Mouse (Mus musculus): ENCODE data around the gene Gab2. TPM values are rescaled to one million over a fixed set of nuclear protein-coding genes. Genes with fewer than 3 reads are reported as not detected.
"Not testable (repeated sequence)": the region's sequence is repeated elsewhere in the genome, so short reads cannot be mapped to it uniquely, and the experiment has no call there.

Gene Gab2
- polyA plus RNA-seq, 1 experiment from 2014 or later, result 7.6 TPM

DNA sequence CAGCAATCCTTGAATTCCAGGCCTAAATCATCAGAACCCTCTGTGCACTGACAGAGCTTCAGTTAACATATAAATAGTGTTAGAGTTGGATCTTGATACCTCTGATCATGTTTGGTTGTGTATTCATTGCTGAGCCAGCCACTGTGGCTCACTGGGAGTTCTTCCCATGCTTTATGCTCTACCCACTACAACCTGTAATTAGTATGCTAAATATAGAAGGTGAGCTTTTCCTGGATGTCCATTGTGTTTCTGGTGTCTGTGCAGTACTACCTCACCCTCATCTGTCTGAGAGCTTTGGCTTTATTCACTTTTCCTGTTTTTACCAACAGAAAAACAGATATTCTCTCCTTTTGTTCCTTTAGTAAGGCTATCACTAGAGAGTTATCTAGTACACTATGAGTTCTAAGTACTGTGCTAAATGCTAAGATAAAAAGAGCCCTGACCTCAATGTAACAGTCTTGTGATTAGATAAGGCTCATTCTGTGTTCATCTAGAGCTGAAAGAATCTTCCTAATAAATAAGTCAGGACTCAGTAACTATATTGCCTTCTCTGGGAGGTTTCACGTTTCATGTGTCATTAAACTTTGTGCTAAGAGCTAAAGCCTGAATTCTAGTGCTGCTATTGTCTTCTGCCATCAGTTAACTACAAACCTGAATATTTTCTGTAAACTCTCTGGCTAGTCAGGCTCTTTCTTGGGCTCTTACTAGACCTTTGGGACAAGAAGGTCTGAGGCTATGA lies 127.6 kb downstream of the Gab2 start:
- DNase-seq (ENCODE audit: low spot score) (no peak), ATAC-seq (ENCODE audit: low read depth) (no peak)
- Histone ChIP-seq H3K27ac (replicated peaks; ENCODE audit: low read depth, low read length) (no peak overlapping the region), H3K27me3 (replicated peaks; ENCODE audit: control insufficient read depth, insufficient read depth, low read length) (no peaks in the 10 kb centered on the region), H3K4me1 (ENCODE audit: control insufficient read depth, insufficient read depth, low read length) (no peaks in the 10 kb centered on the region), H3K36me3 (ENCODE audit: control insufficient read depth, insufficient read depth, low read length) (no peaks in the 10 kb centered on the region), H3K9me3 (ENCODE audit: control insufficient read depth, low read length) (no peaks in the 10 kb centered on the region), H3K9ac (ENCODE audit: low read depth, low read length) (no peak overlapping the region), H3K4me2 (ENCODE audit: low read depth, low read length) (no peak overlapping the region), H3K4me3 (ENCODE audit: low read depth, low read length) (no peak overlapping the region)
- 61% methylated on average over 1 of the region's 1 CpGs for WGBS

DNA sequence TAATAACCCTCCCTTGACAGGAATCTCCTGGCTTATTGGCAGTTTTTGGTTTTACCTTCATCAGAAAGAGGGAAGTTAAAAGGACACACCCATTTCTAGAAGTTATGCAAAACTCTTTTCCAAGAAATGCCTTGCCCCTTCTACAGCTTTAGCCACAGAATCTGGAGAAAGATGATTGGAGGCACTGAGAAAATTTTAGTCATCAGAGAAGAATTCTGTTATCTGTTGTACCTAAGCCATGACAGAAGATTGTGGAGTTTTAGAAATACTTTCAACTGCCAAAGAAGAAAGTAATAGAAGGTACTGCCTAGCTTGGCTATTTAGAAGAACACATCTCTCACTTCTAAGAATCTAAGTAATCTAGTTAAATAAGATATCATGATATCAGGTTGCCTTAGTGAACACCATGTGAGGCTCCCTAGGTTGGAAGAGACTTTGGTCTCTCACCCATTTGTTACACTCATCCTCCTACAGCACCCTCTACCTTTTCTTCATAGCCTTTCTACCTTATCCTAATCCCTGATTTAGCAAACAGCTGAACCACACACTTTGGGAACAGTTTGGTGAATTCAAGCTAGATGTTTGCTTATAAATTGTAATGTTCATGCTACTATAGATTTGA lies 128.8 kb downstream of the Gab2 start:
- H3K27ac ChIP-seq (replicated peaks; ENCODE audit: low read depth, low read length), result no peak overlapping the region
- DNase-seq (ENCODE audit: low spot score) (no peak), ATAC-seq (ENCODE audit: low read depth) (no peak)
- H3K36me3 ChIP-seq (ENCODE audit: control insufficient read depth, insufficient read depth, low read length), result no peaks in the 10 kb centered on the region
- H3K9me3 ChIP-seq (ENCODE audit: control insufficient read depth, low read length), result no peaks in the 10 kb centered on the region
- H3K27me3 ChIP-seq (replicated peaks; ENCODE audit: control insufficient read depth, insufficient read depth, low read length), result no peaks in the 10 kb centered on the region
- H3K9ac ChIP-seq (ENCODE audit: low read depth, low read length), result no peak overlapping the region
- H3K4me1 ChIP-seq (ENCODE audit: control insufficient read depth, insufficient read depth, low read length), result no peaks in the 10 kb centered on the region
- H3K4me2 ChIP-seq (ENCODE audit: low read depth, low read length), result no peak overlapping the region
- no peak overlapping the region for H3K4me3 ChIP-seq (ENCODE audit: low read depth, low read length)

DNA sequence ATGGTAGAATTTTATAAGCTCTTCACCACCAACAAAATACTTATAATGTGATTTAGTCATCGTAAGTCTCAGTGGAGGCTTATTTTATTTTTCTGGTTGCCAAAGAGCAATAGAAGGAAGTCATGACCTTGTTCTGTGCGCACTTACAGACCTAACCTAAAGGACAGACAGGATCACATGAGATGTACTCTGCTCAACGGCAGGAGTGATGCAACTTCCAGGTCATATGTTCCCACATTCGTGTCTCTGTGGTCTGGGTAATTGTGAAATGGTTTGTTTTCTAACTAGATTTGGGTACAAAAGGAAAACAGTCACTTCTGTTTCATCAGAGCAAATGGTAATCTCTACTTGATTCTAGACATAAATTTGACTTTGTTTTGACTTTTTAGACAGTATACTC lies 129.7 kb downstream of the Gab2 start:
- no peaks in the 10 kb centered on the region for H3K9me3 ChIP-seq (ENCODE audit: control insufficient read depth, low read length)
- DNase-seq (ENCODE audit: low spot score) (no peak), ATAC-seq (ENCODE audit: low read depth) (no peak)
- no peaks in the 10 kb centered on the region for H3K27me3 ChIP-seq (replicated peaks; ENCODE audit: control insufficient read depth, insufficient read depth, low read length)
- no peak overlapping the region for H3K4me2 ChIP-seq (ENCODE audit: low read depth, low read length)
- H3K4me1 ChIP-seq (ENCODE audit: control insufficient read depth, insufficient read depth, low read length), result no peaks in the 10 kb centered on the region
- WGBS, result 71% methylated on average over 4 of the region's 4 CpGs
- H3K4me3 ChIP-seq (ENCODE audit: low read depth, low read length), result no peak overlapping the region
- H3K27ac ChIP-seq (replicated peaks; ENCODE audit: low read depth, low read length), result no peak overlapping the region
- H3K9ac ChIP-seq (ENCODE audit: low read depth, low read length), result no peak overlapping the region
- H3K36me3 ChIP-seq (ENCODE audit: control insufficient read depth, insufficient read depth, low read length), result no peaks in the 10 kb centered on the region

DNA sequence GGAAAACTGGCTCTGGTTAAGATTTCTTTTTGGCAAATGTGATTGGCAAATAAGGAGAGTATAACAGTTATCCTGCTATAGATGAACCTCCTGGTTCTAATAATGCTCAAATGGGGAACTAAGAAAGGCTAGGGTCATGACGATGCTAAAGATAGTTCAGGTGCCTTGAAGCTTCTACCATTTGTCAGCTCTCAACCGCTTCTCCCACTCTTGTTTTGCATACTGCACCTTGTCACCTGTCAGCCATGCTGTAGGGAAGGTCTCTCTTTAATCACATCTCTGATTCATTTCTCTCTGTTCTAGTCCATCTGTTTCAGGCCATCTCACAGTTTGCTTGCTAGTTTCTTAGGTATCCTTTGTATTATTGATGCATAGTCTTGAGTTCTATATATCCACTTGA lies 142.4 kb downstream of the Gab2 start:
- H3K9me3 ChIP-seq (ENCODE audit: control insufficient read depth, low read length), result no peaks in the 10 kb centered on the region
- 79% methylated on average over 2 of the region's 2 CpGs for WGBS
- H3K9ac ChIP-seq (ENCODE audit: low read depth, low read length), result no peak overlapping the region
- H3K4me1 ChIP-seq (ENCODE audit: control insufficient read depth, insufficient read depth, low read length), result no peaks in the 10 kb centered on the region
- H3K27ac ChIP-seq (replicated peaks; ENCODE audit: low read depth, low read length), result no peak overlapping the region
- DNase-seq (ENCODE audit: low spot score), result no peak
- H3K4me3 ChIP-seq (ENCODE audit: low read depth, low read length), result no peak overlapping the region
- H3K4me2 ChIP-seq (ENCODE audit: low read depth, low read length), result no peak overlapping the region
- H3K27me3 ChIP-seq (replicated peaks; ENCODE audit: control insufficient read depth, insufficient read depth, low read length), result no peaks in the 10 kb centered on the region
- no peak for ATAC-seq (ENCODE audit: low read depth)
- no peaks in the 10 kb centered on the region for H3K36me3 ChIP-seq (ENCODE audit: control insufficient read depth, insufficient read depth, low read length)

DNA sequence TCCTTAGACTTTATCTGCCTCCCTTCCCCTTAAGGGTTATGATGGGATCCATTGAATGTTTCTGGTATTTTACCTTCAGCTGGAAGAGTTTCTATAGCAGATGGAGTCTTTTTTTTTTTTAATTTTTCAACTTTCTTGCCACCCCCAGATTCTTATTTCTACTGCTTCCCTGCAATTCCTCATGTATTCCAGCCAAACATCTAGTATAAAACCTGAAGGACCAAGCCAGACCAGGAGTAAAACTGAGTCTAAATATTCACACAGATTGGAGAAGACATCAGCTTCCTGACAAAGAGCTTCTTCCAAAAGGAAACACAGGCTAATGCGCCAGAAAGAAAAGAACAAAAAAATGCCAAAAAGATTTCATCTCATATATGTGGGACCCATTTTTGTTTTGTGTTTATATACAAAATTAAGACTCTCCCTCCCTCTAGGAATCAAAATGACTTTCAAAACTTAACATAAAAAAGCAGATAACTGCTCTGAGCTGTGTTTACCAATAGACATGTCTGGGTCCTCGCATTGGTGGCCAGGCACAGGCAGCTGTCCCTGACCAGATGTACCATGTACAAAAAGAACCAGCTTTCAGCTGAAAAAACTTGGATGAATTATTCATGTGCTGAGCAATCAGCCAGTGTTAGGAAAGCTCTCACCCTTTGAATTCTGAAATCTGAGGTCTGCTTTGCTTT lies 164.0 kb downstream of the Gab2 start:
- Histone ChIP-seq H3K36me3 (ENCODE audit: control insufficient read depth, insufficient read depth, low read length) (no peaks in the 10 kb centered on the region), H3K4me2 (ENCODE audit: low read depth, low read length) (no peak overlapping the region), H3K9me3 (ENCODE audit: control insufficient read depth, low read length) (no peaks in the 10 kb centered on the region), H3K4me1 (ENCODE audit: control insufficient read depth, insufficient read depth, low read length) (peaks cover 6% of the 10 kb centered on the region; the same call in 1 of the 2 replicates), H3K27me3 (replicated peaks; ENCODE audit: control insufficient read depth, insufficient read depth, low read length) (no peaks in the 10 kb centered on the region), H3K27ac (replicated peaks; ENCODE audit: low read depth, low read length) (no peak overlapping the region), H3K4me3 (ENCODE audit: low read depth, low read length) (no peak overlapping the region), H3K9ac (ENCODE audit: low read depth, low read length) (no peak overlapping the region)
- DNase-seq (ENCODE audit: low spot score), result no peak
- no peak for ATAC-seq (ENCODE audit: low read depth)
- WGBS, result 83% methylated on average over 2 of the region's 2 CpGs

DNA sequence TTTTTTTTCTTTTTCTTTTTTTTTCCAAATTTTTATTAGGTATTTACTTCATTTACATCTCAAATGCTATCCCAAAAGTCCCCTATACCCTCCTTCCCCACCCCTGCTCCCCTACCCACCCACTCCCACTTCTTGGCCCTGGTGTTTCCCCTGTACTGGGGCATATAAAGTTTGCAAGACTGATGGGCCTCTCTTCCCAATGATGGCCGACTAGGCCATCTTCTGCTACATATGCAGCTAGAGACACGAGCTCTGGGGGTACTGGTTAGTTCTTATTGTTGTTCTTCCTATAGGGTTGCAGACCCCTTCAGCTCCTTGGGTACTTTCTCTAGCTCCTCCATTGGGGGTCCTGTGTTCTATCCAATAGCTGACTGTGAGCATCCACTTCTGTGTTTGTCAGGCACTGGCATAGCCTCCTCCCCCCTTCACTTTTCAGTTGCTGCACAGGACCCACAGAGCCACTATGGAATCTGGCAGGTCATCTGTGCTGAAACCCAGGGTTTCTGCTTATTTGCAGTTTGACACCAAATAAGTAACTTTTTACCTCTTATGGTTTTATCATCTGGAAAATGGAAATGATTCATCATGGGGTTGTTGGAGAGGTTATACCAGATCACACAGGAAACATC lies 164.7 kb downstream of the Gab2 start:
- ATAC-seq (ENCODE audit: low read depth), result not testable (repeated sequence)

DNA sequence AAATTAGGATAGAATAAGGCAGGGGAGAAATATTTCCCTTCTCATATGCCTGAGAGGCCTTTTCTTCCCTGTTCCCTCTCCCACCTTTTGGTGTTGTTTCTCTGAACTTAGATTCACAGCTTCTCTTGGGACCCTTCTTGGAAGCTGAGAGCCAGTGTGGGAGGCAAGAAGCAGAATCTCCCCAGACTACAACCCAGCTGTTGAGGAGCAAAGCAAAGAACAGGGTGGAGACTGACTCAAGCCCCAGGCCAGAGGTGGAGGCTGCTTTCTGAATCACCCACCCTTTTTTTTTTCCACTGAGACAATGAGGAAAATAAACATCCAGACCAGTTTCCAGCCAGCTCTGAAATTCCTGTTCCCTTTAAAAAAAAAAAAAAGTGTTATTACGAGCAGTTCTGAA lies 166.3 kb downstream of the Gab2 start:
- H3K36me3 ChIP-seq (ENCODE audit: control insufficient read depth, insufficient read depth, low read length), result no peaks in the 10 kb centered on the region
- no peak overlapping the region for H3K9ac ChIP-seq (ENCODE audit: low read depth, low read length)
- ATAC-seq (ENCODE audit: low read depth), result no peak
- H3K4me2 ChIP-seq (ENCODE audit: low read depth, low read length), result no peak overlapping the region
- peak; percentile 43 for DNase-seq (ENCODE audit: low spot score)
- no peak overlapping the region for H3K4me3 ChIP-seq (ENCODE audit: low read depth, low read length)
- no peak overlapping the region; the same call in 1 of the 2 replicates for H3K27ac ChIP-seq (replicated peaks; ENCODE audit: low read depth, low read length)
- WGBS, result 45% methylated on average over 1 of the region's 1 CpGs
- H3K9me3 ChIP-seq (ENCODE audit: control insufficient read depth, low read length), result no peaks in the 10 kb centered on the region
- no peaks in the 10 kb centered on the region for H3K27me3 ChIP-seq (replicated peaks; ENCODE audit: control insufficient read depth, insufficient read depth, low read length)
- peaks cover 6% of the 10 kb centered on the region; the same call in 1 of the 2 replicates for H3K4me1 ChIP-seq (ENCODE audit: control insufficient read depth, insufficient read depth, low read length)

More for the DNA sequence above, 164.7 kb downstream of the Gab2 start:
- H3K9ac ChIP-seq (ENCODE audit: low read depth, low read length); H3K36me3 ChIP-seq (ENCODE audit: control insufficient read depth, insufficient read depth, low read length); H3K9me3 ChIP-seq (ENCODE audit: control insufficient read depth, low read length); DNase-seq (ENCODE audit: low spot score); H3K4me1 ChIP-seq (ENCODE audit: control insufficient read depth, insufficient read depth, low read length); H3K27me3 ChIP-seq (replicated peaks; ENCODE audit: control insufficient read depth, insufficient read depth, low read length); H3K27ac ChIP-seq (replicated peaks; ENCODE audit: low read depth, low read length); H3K4me3 ChIP-seq (ENCODE audit: low read depth, low read length); H3K4me2 ChIP-seq (ENCODE audit: low read depth, low read length): not testable (repeated sequence)
- 80% methylated on average over 2 of the region's 2 CpGs for WGBS

DNA sequence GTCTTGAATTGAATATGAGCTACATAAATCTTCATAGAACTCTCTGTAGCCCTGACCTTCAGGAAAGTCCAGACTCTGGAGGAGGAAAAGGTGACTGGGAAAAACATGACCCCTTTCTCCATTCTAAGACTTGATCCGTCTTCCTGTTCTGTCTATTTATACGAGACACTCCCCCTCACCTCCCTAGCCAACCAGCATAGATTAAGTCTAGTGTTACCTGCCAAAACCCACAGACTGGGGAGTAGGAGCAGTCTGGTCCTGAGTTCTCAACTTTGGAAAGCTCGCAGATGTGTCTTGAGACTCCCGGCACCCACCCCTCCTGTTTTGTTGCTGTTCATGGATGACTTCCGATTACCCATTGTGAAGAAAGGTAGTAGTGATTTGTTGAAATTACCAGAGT lies 166.8 kb downstream of the Gab2 start:
- DNase-seq (ENCODE audit: low spot score), result peak; percentile 39
- Histone ChIP-seq H3K27me3 (replicated peaks; ENCODE audit: control insufficient read depth, insufficient read depth, low read length) (no peaks in the 10 kb centered on the region), H3K4me3 (ENCODE audit: low read depth, low read length) (no peak overlapping the region), H3K27ac (replicated peaks; ENCODE audit: low read depth, low read length) (no peak overlapping the region), H3K4me1 (ENCODE audit: control insufficient read depth, insufficient read depth, low read length) (peaks cover 6% of the 10 kb centered on the region; the same call in 1 of the 2 replicates), H3K36me3 (ENCODE audit: control insufficient read depth, insufficient read depth, low read length) (no peaks in the 10 kb centered on the region), H3K9me3 (ENCODE audit: control insufficient read depth, low read length) (no peaks in the 10 kb centered on the region), H3K4me2 (ENCODE audit: low read depth, low read length) (no peak overlapping the region), H3K9ac (ENCODE audit: low read depth, low read length) (no peak overlapping the region)
- WGBS, result 61% methylated on average over 5 of the region's 5 CpGs
- no peak for ATAC-seq (ENCODE audit: low read depth)

Data from embryonic facial prominence, embryonic 14.5 days (tissue).